Mouse (Mus musculus) embryonic facial prominence, embryonic 14.5 days (tissue): ENCODE measurements at regions not wholly inside any gene's neighbourhood (a gene's known extent, or its start where the extent isn't known, plus 50 kb on each side); places are given as distances from the start of the nearest gene placed in this dataset.

Source experiments
- ATAC-seq: fragments of 200-750 bp; cut with Nextera tagmentation; 2 replicates; pipeline ENCODE4 v1.8.0; 2017; ENCODE audit warnings: low read depth, moderate number of reproducible peaks, moderate TSS enrichment
- DNase-seq: peaks from one replicate; pipeline ENCODE4 v3.0.0-alpha.2; 2015; ENCODE audit warnings: low spot score
- H3K27ac ChIP-seq: fragments of 300-500 bp; sonication (generic); replicated peaks from 2 replicates; pipeline ENCODE4 v1.5.1; 2014; ENCODE audit warnings: low read depth, mild to moderate bottlenecking, low read length, moderate library complexity
- H3K27me3 ChIP-seq: fragments of 300-500 bp; sonication (generic); replicated peaks from 2 replicates; pipeline ENCODE4 v1.6.1; 2014; ENCODE audit warnings: low read length; ENCODE audit not compliant: control insufficient read depth, insufficient read depth
- H3K36me3 ChIP-seq: fragments of 300-500 bp; sonication (generic); 2 replicates; pipeline ENCODE4 v1.6.1; 2014; ENCODE audit warnings: low read length, mixed read lengths; ENCODE audit not compliant: control insufficient read depth, insufficient read depth
- H3K4me1 ChIP-seq: fragments of 300-500 bp; sonication (generic); 2 replicates; pipeline ENCODE4 v1.6.1; 2014; ENCODE audit warnings: antibody characterized with exemption, low read length; ENCODE audit not compliant: control insufficient read depth, insufficient read depth
- H3K4me2 ChIP-seq: fragments of 300-500 bp; sonication (generic); 2 replicates; pipeline ENCODE4 v1.6.1; 2014; ENCODE audit warnings: low read depth, mild to moderate bottlenecking, low read length, moderate library complexity, mixed read lengths
- H3K4me3 ChIP-seq: fragments of 300-500 bp; sonication (generic); 2 replicates; pipeline ENCODE4 v1.5.1; 2014; ENCODE audit warnings: low read depth, mild to moderate bottlenecking, low read length
- H3K9ac ChIP-seq: fragments of 300-500 bp; sonication (generic); 2 replicates; pipeline ENCODE4 v1.6.1; 2014; ENCODE audit warnings: low read depth, mild to moderate bottlenecking, low read length, moderate library complexity, mixed read lengths
- H3K9me3 ChIP-seq: fragments of 300-500 bp; sonication (generic); 2 replicates; pipeline ENCODE4 v1.6.1; 2016; ENCODE audit warnings: low read length; ENCODE audit not compliant: control insufficient read depth
- WGBS: fragments of 180-500 bp; shearing (Covaris S2); extraction: QIAGEN DNeasy Blood & Tissue Kit; methylation state at CpG from one replicate; pipeline ENCODE4 v1.1.7; 2014; 5-methylcytosine and 5-hydroxymethylcytosine counted together

DNA sequence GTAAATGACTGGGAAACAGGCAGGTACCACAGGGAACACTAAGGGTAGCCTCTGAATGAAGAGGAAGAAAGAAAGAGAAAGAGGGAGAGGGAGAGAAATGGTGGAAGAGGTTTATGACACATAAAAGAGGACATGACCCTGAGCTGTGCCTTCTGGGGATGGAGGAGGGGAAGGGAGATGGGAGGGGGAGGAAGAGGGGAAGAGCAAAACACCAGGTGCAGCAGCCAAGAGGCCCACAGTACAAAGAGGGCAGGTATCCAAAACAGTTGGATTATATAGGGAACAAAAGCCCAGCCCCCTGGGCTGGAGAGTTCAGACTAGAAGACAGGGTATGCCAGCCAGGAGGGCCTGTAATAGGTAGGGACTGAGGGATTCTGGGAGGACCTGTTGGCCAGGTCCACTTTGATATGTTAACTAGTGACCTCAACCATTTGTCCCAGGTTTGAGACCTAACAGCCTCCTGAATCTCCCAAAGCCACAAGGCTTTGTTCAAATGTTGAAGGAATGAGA, 155.7 kb upstream of the Arid2 start:
- no peak overlapping the region for H3K4me3 ChIP-seq
- DNase-seq = peak; percentile 29
- no peak overlapping the region for H3K27ac ChIP-seq
- H3K9me3 ChIP-seq = no peaks in the 10 kb centered on the region
- ATAC-seq = peak; percentile 63; the same call in 1 of the 2 replicates
- no peak overlapping the region for H3K4me2 ChIP-seq
- H3K36me3 ChIP-seq = no peaks in the 10 kb centered on the region
- H3K27me3 ChIP-seq = no peaks in the 10 kb centered on the region
- H3K9ac ChIP-seq = no peak overlapping the region
- H3K4me1 ChIP-seq = peaks cover 14% of the 10 kb centered on the region

DNA sequence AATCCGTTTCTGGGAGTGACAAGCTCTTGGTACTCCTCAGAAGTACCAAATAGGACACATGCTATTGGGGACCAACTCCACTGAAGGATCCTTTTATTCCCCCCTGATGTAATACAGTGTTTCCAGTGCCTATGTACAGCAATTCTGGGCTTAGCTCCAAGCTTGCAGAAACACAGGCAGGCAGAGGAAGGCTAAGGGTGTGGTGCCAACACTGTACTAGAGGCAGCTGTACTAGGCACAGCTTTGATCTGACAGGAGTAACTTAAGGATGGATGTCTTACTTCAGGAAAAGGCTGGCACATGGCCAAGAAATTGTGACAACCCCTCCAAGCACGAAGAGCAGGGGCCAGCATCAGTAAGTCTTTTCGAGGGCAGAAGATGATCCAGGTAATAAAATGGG, 154.7 kb upstream of the Arid2 start:
- Histone ChIP-seq H3K9ac (no peak overlapping the region), H3K4me1 (peaks cover 16% of the 10 kb centered on the region), H3K36me3 (no peaks in the 10 kb centered on the region), H3K9me3 (no peaks in the 10 kb centered on the region), H3K27ac (0 out of 2 replicates have a peak overlapping the region, but pooled peaks have one; percentile 44), H3K4me3 (no peak overlapping the region), H3K4me2 (no peak overlapping the region), H3K27me3 (no peaks in the 10 kb centered on the region)
- WGBS = 49% methylated on average over 3 of the region's 3 CpGs
- DNase-seq = peak; percentile 86
- peak; percentile 69 for ATAC-seq

DNA sequence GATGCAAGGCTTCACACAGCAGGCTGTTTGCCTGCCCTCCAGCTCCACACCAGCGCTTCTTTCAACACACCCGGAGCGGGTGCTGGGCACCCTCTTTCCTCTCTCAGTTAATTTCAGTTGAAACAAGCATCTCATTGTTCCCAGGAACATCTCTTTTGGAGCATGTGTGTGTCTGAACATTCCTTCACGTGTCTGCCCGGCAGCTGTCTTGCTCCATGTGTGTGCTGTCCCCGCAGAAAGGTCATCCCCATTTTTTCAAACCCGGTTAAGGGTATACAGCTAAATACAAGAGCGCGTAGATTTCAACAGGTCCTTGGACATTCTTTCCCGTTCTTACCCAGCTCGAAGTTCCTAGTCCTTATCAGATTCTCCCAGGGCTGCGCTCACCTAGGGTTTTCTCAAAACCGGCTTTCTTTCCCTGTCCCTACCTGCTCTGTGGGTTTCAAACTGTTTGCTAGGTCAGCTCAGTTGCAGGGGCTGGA, 152.0 kb upstream of the Arid2 start:
- H3K27ac ChIP-seq = no peak overlapping the region
- H3K9ac ChIP-seq = no peak overlapping the region
- H3K4me1 ChIP-seq = peaks cover 16% of the 10 kb centered on the region
- DNase-seq = peak; percentile 66
- H3K4me2 ChIP-seq = 0 out of 2 replicates have a peak overlapping the region, but pooled peaks have one; percentile 0
- no peak overlapping the region for H3K4me3 ChIP-seq
- ATAC-seq = peak; percentile 67; the same call in 1 of the 2 replicates
- H3K9me3 ChIP-seq = no peaks in the 10 kb centered on the region
- WGBS = 10% methylated on average over 13 of the region's 13 CpGs
- H3K36me3 ChIP-seq = no peaks in the 10 kb centered on the region
- H3K27me3 ChIP-seq = no peaks in the 10 kb centered on the region

DNA sequence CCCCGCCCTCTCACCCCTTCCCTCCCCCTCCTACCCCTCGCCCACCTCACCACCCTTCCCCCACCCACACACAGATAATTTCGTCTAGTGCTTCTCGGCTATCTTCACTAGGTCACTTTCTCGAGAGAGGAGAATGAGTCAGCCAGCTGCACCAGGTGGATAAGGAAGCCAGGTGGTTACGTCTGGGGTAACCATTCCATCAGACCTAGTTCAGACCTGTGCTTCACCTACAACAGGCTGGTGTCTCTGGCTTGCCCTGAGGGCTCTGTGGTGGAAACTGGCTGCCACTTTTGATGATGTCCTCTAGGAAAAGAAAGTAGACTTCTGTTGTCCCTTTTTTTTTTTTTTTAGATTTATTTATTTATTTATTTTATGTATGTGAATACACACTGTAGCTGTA, 151.5 kb upstream of the Arid2 start:
- DNase-seq (no peak), ATAC-seq (no peak)
- Histone ChIP-seq H3K36me3 (no peaks in the 10 kb centered on the region), H3K27me3 (no peaks in the 10 kb centered on the region), H3K27ac (no peak overlapping the region), H3K9ac (no peak overlapping the region), H3K4me2 (no peak overlapping the region), H3K4me1 (peaks cover 16% of the 10 kb centered on the region), H3K4me3 (no peak overlapping the region), H3K9me3 (no peaks in the 10 kb centered on the region)
- WGBS = 30% methylated on average over 6 of the region's 6 CpGs

DNA sequence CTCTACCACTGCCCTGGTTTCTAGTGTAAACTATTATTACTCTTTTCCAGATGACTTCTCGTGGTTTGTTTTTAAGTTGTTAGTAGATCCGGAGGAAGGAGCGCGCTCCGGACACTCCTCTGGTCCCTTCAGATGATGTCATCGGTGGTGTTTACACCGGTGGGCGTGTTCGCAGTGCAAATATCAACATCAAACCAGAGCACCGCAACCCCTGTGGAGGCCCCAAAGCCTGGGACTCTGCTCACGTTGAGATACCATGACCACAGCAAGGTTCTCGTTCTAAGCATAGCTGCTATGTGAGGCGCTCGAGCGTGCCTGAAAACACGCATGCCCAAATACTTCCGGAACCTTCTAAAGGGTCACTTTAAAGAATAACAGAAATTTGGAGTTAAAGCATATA, 149.8 kb upstream of the Arid2 start:
- Histone ChIP-seq H3K36me3 (no peaks in the 10 kb centered on the region), H3K9ac (no peak overlapping the region), H3K4me1 (peaks cover 9% of the 10 kb centered on the region), H3K4me3 (no peak overlapping the region), H3K4me2 (no peak overlapping the region), H3K27me3 (no peaks in the 10 kb centered on the region), H3K9me3 (no peaks in the 10 kb centered on the region), H3K27ac (no peak overlapping the region)
- 85% methylated on average over 17 of the region's 17 CpGs for WGBS
- DNase-seq (no peak), ATAC-seq (no peak)

DNA sequence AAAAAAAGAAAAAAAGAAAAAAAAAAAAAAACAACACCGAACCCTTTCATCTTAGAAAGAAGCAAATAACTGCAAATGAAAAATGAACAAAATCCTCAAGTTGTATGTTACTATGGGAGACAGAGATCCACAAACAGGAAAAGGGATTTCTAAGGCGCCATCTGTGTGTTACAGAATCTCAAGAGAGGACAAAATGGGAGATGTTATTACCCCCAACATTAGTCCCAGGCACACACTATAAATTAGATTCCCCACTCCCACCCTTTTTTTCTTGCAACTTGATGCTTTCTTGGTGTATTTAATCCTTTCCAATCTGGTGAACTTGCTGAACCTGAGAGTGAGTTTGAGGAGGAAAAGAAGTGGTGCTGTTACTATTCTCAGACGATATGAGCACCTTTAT, 149.4 kb upstream of the Arid2 start:
- H3K4me2 ChIP-seq = no peak overlapping the region
- H3K36me3 ChIP-seq = no peaks in the 10 kb centered on the region
- DNase-seq (no peak), ATAC-seq (no peak)
- H3K27me3 ChIP-seq = no peaks in the 10 kb centered on the region
- no peak overlapping the region for H3K4me3 ChIP-seq
- H3K9ac ChIP-seq = no peak overlapping the region
- WGBS = 84% methylated on average over 3 of the region's 3 CpGs
- no peak overlapping the region for H3K27ac ChIP-seq
- H3K4me1 ChIP-seq = peaks cover 7% of the 10 kb centered on the region
- H3K9me3 ChIP-seq = no peaks in the 10 kb centered on the region

DNA sequence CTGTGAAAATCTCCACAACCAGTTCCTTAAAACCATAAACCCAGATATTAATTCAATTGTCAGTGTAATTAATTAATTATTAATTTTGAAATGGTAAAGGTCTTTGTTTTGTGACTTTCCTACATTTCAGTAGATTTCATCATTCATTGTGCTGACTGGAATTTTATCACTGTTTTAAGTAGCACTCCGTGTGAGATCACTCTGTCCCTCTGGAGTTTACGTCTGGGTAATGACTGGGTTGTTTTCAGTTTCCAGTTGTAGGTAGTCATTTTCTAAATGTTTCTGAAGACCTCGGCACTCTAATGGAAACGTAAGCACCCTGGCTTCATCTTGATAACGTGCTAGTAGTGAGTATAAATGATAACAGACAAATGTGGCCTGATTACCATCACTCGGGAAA, 133.8 kb upstream of the Arid2 start:
- no peak overlapping the region for H3K27ac ChIP-seq
- ATAC-seq (no peak), DNase-seq (no peak)
- H3K4me3 ChIP-seq = no peak overlapping the region
- H3K9ac ChIP-seq = no peak overlapping the region
- no peak overlapping the region for H3K4me2 ChIP-seq
- no peaks in the 10 kb centered on the region for H3K27me3 ChIP-seq
- H3K36me3 ChIP-seq = no peaks in the 10 kb centered on the region
- 63% methylated on average over 6 of the region's 6 CpGs for WGBS
- H3K4me1 ChIP-seq = 0 out of 2 replicates have a peak, but pooled peaks cover 4% of the 10 kb centered on the region
- H3K9me3 ChIP-seq = no peaks in the 10 kb centered on the region

DNA sequence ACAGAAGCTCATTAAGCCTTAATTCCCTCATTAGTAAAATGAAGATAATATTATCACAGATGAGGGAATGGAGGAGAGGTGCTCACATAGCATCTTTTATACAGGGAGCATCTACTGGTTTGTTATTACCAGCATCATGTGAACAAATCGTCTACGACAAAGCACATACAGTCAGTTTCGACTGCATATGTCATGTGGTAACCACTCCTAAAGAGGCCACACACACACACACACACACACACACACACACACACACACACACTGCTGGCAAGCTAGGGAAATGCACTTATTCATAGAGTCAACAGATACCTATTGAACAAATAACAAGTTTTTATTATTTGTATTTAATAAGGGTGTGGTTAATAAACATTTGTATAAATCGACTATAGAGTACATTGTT, 129.0 kb upstream of the Arid2 start:
- Histone ChIP-seq H3K9me3 (no peaks in the 10 kb centered on the region), H3K4me3 (no peak overlapping the region), H3K9ac (no peak overlapping the region), H3K27me3 (no peaks in the 10 kb centered on the region), H3K27ac (no peak overlapping the region), H3K4me2 (no peak overlapping the region), H3K4me1 (0 out of 2 replicates have a peak, but pooled peaks cover 4% of the 10 kb centered on the region), H3K36me3 (no peaks in the 10 kb centered on the region)
- 73% methylated on average over 4 of the region's 4 CpGs for WGBS
- DNase-seq (no peak), ATAC-seq (no peak; the same call in 1 of the 2 replicates)

DNA sequence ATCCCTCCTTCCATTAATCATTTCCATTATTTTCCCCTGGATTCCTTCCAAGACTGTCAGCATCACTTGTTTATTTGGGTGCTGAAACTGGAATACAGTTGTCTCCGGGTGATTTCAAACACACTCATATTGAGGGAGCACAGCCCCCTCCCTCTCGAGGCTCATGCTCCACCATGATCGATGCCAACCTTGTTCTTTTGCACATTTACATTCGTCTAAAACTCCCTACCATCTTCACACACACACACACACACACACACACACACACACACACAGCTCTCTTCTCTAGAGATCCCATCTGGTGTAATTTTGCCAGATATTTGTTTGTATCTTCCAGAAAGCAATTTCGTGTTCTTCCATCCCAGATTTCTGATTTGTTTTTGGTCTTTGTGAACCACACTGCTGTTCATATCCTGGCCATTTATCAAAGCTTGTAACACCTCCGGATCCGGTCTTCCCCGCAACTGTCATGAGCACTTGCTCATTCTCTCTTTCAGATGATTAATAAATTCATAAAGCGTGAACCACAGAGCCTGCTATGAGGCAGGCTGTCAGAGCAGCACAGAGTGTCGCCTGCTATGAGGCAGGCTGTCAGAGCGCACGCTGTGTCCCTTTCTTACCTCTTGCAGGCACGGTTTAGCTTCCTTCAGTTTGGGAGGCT, 122.4 kb upstream of the Arid2 start:
- ATAC-seq = no peak
- H3K4me2 ChIP-seq = no peak overlapping the region
- 55% methylated on average over 13 of the region's 13 CpGs for WGBS

More for the DNA sequence above, 122.4 kb upstream of the Arid2 start:
- Histone ChIP-seq H3K9ac (no peak overlapping the region), H3K4me3 (no peak overlapping the region), H3K9me3 (no peaks in the 10 kb centered on the region), H3K27ac (no peak overlapping the region), H3K4me1 (no peaks in the 10 kb centered on the region), H3K36me3 (no peaks in the 10 kb centered on the region), H3K27me3 (no peaks in the 10 kb centered on the region)
- no peak for DNase-seq
